Mouse (Mus musculus) layer of hippocampus, adult 2 months (tissue): ENCODE measurements around the gene Thra. TPM values are rescaled to one million over a fixed set of nuclear protein-coding genes. Genes with fewer than 3 reads are reported as not detected.

ENCODE experiments used
- DNase-seq, 2 experiments: peaks; one replicate each; pipeline ENCODE4 v3.0.0; 2022; ENCODE audit warnings: low spot score in 2 of 2
- H3K27ac ChIP-seq: fragments of 200-600 bp; 2 replicates; pipeline ENCODE4 v1.8.1; 2022
- H3K4me3 ChIP-seq: fragments of 200-600 bp; 2 replicates; pipeline ENCODE4 v1.8.1; 2022; ENCODE audit warnings: mild to moderate bottlenecking
- CTCF ChIP-seq: fragments of 200-600 bp; conservative IDR thresholded peaks from 2 replicates; pipeline ENCODE4 v1.8.1; 2022; ENCODE audit warnings: antibody characterized with exemption, mild to moderate bottlenecking, moderate library complexity
- total RNA-seq, 2 experiments: library from RNA; stranded (reverse); gene quantifications; 2 replicates each; pipeline ENCODE4 v1.2.3; 2021

Gene Thra
- total RNA-seq, 2 experiments from 2014 or later = 996 to 1,082 TPM

GRCm38 (mm10) chr11:98764746-98765145 lies 24.3 kb downstream of the Thra start:
- Histone ChIP-seq H3K4me3 (no peak overlapping the region), H3K27ac (peak overlapping the region; percentile 74; the same call in 1 of the 2 replicates)
- no peak for TF ChIP-seq CTCF
- peak in 1 of 2 experiments; percentile 9 for DNase-seq

- peak in 1 of 2 experiments; percentile 10 for DNase-seq
- Histone ChIP-seq H3K4me3 (no peak overlapping the region), H3K27ac (peak overlapping the region; percentile 74)
- no peak for TF ChIP-seq CTCF
Observed at GRCm38 (mm10) chr11:98765421-98766309, 25.2 kb downstream of the Thra start.

- H3K27ac ChIP-seq = peak overlapping the region; percentile 73
- DNase-seq = no peak
- H3K4me3 ChIP-seq = no peak overlapping the region
- TF ChIP-seq CTCF = no peak
Observed at GRCm38 (mm10) chr11:98766346-98766745, 25.9 kb downstream of the Thra start.

GRCm38 (mm10) chr11:98766816-98767215 lies 26.4 kb downstream of the Thra start:
- H3K27ac ChIP-seq = peak overlapping the region; percentile 73; the same call in 1 of the 2 replicates
- no peak for DNase-seq
- TF ChIP-seq CTCF = no peak

DNA sequence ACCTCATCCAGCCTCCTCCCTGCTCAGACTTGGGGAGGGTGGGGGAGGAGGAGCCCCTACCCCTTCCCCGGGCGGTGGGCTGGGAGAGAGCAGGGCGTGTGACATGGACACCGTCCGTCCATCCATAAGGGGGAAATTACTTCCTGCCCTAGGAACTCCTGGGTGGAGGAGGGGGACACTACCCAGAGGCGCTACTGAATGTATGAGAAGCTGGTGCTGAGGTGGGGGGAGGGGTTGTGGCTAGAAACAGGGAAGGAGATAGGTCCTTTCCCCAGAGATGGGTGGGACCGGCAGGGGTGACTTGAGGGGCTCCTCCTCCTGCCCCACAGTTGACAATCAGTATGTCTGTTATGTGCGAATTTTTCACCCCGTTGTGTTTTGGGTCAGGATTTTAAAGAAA lies 26.8 kb downstream of the Thra start:
- DNase-seq = no peak
- Histone ChIP-seq H3K4me3 (no peak overlapping the region), H3K27ac (peak overlapping the region; percentile 64)
- no peak for TF ChIP-seq CTCF

More at GRCm38 (mm10) chr11:98766816-98767215, 26.4 kb downstream of the Thra start:
- no peak overlapping the region for H3K4me3 ChIP-seq

DNA sequence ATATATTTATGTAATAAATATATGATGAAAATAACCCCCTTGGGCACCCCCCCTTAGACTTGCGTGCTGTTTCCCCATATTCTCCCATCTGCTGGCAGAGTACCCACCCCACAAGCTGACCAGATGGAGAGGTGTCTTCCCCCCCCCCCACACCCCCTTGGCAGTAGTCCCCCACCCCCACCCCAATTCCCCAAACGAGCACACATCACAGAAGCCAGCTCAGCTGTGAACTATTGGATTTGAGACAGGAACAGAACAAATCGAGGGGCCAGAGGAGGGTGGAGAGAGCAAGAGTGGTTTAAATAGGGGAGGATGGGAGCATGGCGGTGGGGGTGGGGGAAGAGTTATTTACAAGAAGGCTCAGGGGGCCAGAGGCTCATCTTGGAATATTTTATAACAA lies 27.3 kb downstream of the Thra start:
- Histone ChIP-seq H3K27ac (peak overlapping the region; percentile 99), H3K4me3 (peak overlapping the region; percentile 23; the same call in 1 of the 2 replicates)
- DNase-seq = no peak
- no peak for TF ChIP-seq CTCF

DNA sequence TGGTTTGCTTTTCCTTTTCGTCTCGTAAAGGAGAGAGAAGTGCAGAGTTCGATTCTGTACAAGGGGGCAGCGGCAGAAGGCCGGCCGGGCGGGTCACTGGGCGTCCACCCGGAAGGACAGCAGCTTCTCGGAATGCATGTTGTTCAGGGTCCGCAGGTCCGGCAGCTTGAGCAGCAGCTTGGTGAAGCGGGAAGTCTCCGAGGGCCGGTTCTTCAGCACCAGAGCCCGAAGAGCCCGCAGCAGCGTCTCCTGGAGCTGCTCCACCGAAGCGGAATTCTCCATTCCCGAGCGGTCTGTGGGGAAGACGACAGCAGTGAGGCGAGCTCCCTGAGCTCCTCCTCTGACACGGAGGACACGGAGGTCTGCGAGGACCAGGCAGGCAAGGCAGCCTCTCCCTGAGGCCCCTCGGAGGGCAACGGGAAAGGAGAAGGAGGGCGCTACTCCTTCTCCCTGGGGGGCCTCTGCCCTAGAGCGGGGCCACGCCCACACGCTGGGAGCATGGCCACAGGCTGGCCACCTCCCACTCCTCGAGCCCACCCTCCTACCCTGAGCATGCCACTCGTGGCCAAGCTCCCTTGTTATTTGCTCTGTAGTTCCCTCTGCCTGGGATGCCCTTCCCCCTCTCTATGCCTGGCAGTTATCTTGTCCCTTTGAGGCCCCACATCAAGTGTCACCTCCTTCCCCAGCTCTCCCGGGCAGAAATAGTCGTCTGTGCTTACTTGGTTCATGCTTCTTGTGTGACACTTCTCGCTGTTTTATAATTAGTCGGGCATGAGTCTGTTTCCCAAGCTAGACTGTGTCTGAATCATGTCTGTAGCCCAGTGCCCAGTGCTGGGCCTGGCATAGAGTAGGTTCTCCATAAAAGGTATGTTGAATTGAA lies 27.9 kb downstream of the Thra start:
- no peak for TF ChIP-seq CTCF
- Histone ChIP-seq H3K27ac (peak overlapping the region; percentile 99), H3K4me3 (peak overlapping the region; percentile 23; the same call in 1 of the 2 replicates)
- DNase-seq = no peak

DNA sequence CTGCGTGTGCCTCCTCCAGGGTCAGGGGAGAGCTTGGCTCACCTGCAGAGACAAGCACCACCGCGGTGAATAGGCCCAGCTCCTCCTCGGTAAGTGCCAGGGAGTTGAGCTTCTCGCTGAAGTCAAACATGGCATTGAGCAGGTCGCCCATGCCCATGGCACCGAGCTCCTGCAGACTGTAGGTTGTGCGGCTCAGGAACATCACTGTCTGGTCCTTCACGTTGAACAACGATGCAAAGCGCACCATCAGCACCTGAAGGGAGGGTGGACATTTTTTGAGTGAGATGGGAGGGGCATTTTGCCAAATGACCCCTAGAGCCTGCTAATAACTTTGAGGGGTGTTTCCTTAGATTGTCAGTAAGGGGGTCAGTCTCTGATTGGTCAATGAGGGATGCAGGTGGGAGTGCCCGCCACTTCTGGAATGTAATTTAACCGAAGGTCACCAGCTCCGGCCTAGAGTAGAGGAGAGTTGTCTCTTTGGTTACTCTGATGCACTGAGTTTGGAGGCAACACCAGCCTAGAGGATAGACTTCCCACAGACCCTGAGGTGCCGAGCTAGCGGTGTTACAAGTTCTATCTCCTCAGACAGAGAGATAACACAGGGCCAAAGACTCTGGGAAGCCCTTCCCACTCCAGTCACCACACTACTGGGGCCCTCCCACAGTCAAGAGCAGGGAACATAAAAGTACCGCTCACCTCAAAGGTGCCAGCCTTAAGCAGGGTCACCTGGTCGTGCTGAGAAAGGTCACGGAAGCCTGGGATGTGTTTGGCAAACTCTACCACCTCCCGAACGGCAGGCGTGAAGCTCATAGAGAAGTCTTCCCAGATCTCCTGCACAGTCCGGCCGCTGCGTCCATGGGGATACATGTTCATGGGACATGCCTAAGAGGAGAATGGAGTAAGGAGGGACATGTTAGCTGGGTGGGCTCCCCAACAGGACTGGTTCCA lies 28.8 kb downstream of the Thra start:
- no peak for DNase-seq
- no peak for TF ChIP-seq CTCF
- Histone ChIP-seq H3K27ac (peak overlapping the region; percentile 99), H3K4me3 (peak overlapping the region; percentile 9; the same call in 1 of the 2 replicates)

GRCm38 (mm10) chr11:98770096-98770975 lies 29.9 kb downstream of the Thra start:
- peak overlapping the region; percentile 99 for H3K27ac ChIP-seq
- peak; percentile 76 to 85 for DNase-seq
- H3K4me3 ChIP-seq = peak overlapping the region; percentile 26; the same call in 1 of the 2 replicates
- no peak for TF ChIP-seq CTCF

- no peak for TF ChIP-seq CTCF
- Histone ChIP-seq H3K4me3 (peak overlapping the region; percentile 88), H3K27ac (peak overlapping the region; percentile 99)
- no peak for DNase-seq
Observed at GRCm38 (mm10) chr11:98771131-98771530, 30.7 kb downstream of the Thra start.
